Mouse (Mus musculus) stomach, postnatal 0 days (tissue): ENCODE measurements around the gene Kcnip4. TPM values are rescaled to one million over a fixed set of nuclear protein-coding genes. Genes with fewer than 3 reads are reported as not detected.

Experiments
- ATAC-seq: fragments of 200-750 bp; cut with Nextera tagmentation; 2 replicates; pipeline ENCODE4 v1.8.0; 2017; ENCODE audit not compliant: low FRiP score, low TSS enrichment
- DNase-seq: peaks from one replicate; pipeline ENCODE4 v3.0.0-alpha.2; 2016; ENCODE audit warnings: low spot score
- H3K27ac ChIP-seq: fragments of 300-500 bp; sonication (generic); replicated peaks from 2 replicates; pipeline ENCODE4 v1.5.1; 2014; ENCODE audit warnings: mild to moderate bottlenecking, control low read depth
- H3K27me3 ChIP-seq: fragments of 300-500 bp; sonication (generic); 2 replicates; pipeline ENCODE4 v1.6.1; 2014; ENCODE audit warnings: low read length; ENCODE audit not compliant: control insufficient read depth, insufficient read depth
- H3K36me3 ChIP-seq: fragments of 300-500 bp; sonication (generic); 2 replicates; pipeline ENCODE4 v1.6.1; 2014; ENCODE audit warnings: low read length, mixed read lengths; ENCODE audit not compliant: control insufficient read depth, insufficient read depth
- H3K4me1 ChIP-seq: fragments of 300-500 bp; sonication (generic); replicated peaks from 2 replicates; pipeline ENCODE4 v1.6.1; 2014; ENCODE audit warnings: antibody characterized with exemption; ENCODE audit not compliant: control insufficient read depth, insufficient read depth
- H3K4me2 ChIP-seq: fragments of 300-500 bp; sonication (generic); replicated peaks from 2 replicates; pipeline ENCODE4 v1.6.1; 2014; ENCODE audit warnings: low read depth, mild to moderate bottlenecking, control low read depth, moderate library complexity
- H3K4me3 ChIP-seq: fragments of 300-500 bp; sonication (generic); 2 replicates; pipeline ENCODE4 v1.5.1; 2014; ENCODE audit warnings: low read depth, low read length, control low read depth
- H3K9ac ChIP-seq: fragments of 300-500 bp; sonication (generic); 2 replicates; pipeline ENCODE4 v1.6.1; 2014; ENCODE audit warnings: mild to moderate bottlenecking, low read length, control low read depth, mixed read lengths
- H3K9me3 ChIP-seq: fragments of 300-500 bp; sonication (generic); 2 replicates; pipeline ENCODE4 v1.6.1; 2016; ENCODE audit warnings: low read length; ENCODE audit not compliant: control insufficient read depth
- CTCF ChIP-seq: IDR thresholded peaks from 2 replicates; pipeline ENCODE4 v1.5.1; 2016; ENCODE audit warnings: antibody characterized with exemption, low read depth, mild to moderate bottlenecking, moderate library complexity
- EP300 ChIP-seq: optimal IDR thresholded peaks from 2 replicates; pipeline ENCODE3; 2016; ENCODE audit warnings: antibody characterized with exemption
- WGBS: fragments of 180-500 bp; shearing (Covaris S2); extraction: QIAGEN DNeasy Blood & Tissue Kit; methylation state at CpG from one replicate; pipeline ENCODE4 v1.1.7; 2014; 5-methylcytosine and 5-hydroxymethylcytosine counted together
- polyA plus RNA-seq: library from polyadenylated mRNA; unstranded; fragments of >200 nt; fragmentation: Nextera tagmentation; extraction: Ambion mirVana; gene quantifications from 2 replicates; pipeline ENCODE4 v1.2.1, GENCODE M21; 2015

The Kcnip4 gene
- polyA plus RNA-seq, 1 experiment from 2014 or later, result 1.3 TPM

DNA sequence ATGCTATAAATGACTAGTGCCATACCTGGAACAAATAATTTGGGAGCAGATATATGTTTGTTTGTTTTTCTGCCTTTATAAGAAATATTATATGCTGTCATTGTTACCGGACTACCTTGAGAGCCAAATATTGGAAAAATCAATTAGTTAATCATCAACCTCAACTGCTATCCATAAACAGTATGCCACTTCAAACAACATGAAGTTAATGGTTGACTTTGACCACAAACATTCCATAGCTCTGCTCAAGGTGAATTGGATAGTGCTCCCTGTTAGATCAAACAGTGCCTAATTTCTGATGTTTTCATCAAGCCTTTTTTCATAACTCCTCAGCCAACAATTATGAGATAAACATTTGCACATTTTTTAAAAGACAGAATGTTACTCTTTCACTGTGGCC lies 195.7 kb downstream of the Kcnip4 start:
- ATAC-seq (no peak), DNase-seq (no peak)
- Histone ChIP-seq H3K36me3 (no peaks in the 10 kb centered on the region), H3K9ac (no peak overlapping the region), H3K4me2 (no peak overlapping the region), H3K9me3 (no peaks in the 10 kb centered on the region), H3K4me3 (no peak overlapping the region), H3K27me3 (no peaks in the 10 kb centered on the region), H3K27ac (no peak overlapping the region), H3K4me1 (no peaks in the 10 kb centered on the region)
- WGBS, result 71% methylated on average over 1 of the region's 1 CpGs
- TF ChIP-seq CTCF (no peak), EP300 (no peak)

DNA sequence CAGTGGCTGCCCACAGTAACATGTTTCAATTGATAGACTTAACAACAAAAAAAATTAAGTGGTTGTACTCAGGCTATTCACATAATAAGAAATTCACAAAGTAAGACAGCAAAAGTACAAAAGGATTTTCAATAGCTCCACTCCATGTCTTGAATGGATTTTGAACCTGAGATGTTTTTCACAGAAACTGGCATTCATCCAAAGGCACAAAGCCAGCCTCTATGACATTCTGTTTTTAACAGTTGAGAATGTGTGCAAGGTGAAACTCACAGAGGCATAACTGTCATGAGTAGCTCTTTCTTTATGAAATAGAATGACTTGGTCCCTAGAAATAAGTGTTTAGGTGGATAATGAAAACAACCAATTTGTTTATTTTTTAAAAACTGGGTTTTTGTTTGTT lies 206.0 kb downstream of the Kcnip4 start:
- Histone ChIP-seq H3K27ac (no peak overlapping the region), H3K27me3 (no peaks in the 10 kb centered on the region), H3K9ac (no peak overlapping the region), H3K4me1 (no peaks in the 10 kb centered on the region), H3K9me3 (no peaks in the 10 kb centered on the region), H3K4me2 (no peak overlapping the region), H3K4me3 (no peak overlapping the region), H3K36me3 (no peaks in the 10 kb centered on the region)
- DNase-seq (no peak), ATAC-seq (no peak)
- TF ChIP-seq CTCF (no peak), EP300 (no peak)

DNA sequence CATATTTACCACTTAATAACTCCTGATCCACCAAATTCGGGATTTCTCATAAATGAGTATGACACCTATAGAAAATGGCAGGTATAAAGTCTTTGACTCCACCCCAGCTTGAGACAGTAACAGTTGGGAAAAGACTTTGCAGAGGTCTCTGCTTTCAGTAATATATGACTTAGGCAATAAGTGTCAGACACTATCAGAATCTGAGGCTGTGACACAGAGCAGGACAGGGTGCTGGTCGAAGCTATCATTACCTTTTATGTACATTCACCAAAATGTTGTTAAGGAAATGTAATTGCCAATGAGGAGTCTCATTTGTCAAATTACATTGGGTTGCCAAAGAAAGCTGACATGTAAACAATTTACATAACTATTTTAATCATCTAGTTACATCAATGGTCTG lies 206.8 kb downstream of the Kcnip4 start:
- Histone ChIP-seq H3K27me3 (no peaks in the 10 kb centered on the region), H3K4me3 (no peak overlapping the region), H3K4me2 (no peak overlapping the region), H3K9ac (no peak overlapping the region), H3K9me3 (no peaks in the 10 kb centered on the region), H3K4me1 (no peaks in the 10 kb centered on the region), H3K36me3 (no peaks in the 10 kb centered on the region), H3K27ac (no peak overlapping the region)
- no peak for TF ChIP-seq EP300
- WGBS, result 71% methylated on average over 2 of the region's 2 CpGs
- DNase-seq (no peak), ATAC-seq (no peak)

DNA sequence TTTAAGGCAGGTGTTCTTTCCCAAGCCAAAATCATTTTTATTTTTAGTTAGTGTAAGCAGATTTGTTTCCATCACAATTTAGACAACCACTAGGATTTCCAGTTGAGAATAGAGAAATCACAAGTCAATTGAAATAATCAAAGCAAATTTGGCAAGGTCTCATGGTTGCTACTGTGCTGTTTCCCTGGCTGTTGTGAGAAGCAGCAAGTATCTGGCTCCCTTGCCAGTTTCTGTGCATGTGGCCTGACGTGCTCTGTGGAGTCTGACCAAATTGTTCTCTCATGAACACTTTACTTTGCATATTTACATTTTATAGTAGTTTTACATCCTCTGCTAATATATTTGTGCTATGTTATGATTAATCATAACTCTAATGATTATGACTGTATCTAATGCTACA lies 217.9 kb downstream of the Kcnip4 start:
- H3K36me3 ChIP-seq, result no peaks in the 10 kb centered on the region
- no peak overlapping the region for H3K9ac ChIP-seq
- DNase-seq (no peak), ATAC-seq (no peak)
- no peaks in the 10 kb centered on the region for H3K9me3 ChIP-seq
- no peak overlapping the region for H3K27ac ChIP-seq
- H3K4me2 ChIP-seq, result no peak overlapping the region
- H3K27me3 ChIP-seq, result no peaks in the 10 kb centered on the region
- no peaks in the 10 kb centered on the region for H3K4me1 ChIP-seq
- 43% methylated on average over 1 of the region's 1 CpGs for WGBS
- TF ChIP-seq EP300 (no peak), CTCF (no peak)
- H3K4me3 ChIP-seq, result no peak overlapping the region

DNA sequence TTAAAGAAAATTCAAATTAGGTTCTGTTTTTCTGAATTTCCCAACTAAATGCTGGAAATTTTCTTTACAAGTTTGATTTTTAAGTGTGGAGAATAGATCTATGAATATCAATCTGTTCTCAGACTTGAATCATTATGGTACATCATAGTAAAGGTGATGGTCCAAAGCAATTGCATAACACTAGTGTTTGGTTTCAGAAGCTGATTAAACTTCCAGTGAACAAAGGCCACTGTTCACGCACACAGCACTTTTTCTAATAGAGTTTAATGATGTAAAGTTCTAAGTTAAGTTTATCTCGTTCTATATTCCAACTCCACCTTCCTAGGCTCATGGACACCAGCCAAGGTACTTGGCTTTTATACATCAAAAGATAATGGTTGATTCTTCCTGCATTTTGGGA lies 219.4 kb downstream of the Kcnip4 start:
- Histone ChIP-seq H3K36me3 (no peaks in the 10 kb centered on the region), H3K4me1 (no peaks in the 10 kb centered on the region), H3K4me3 (no peak overlapping the region), H3K27me3 (no peaks in the 10 kb centered on the region), H3K27ac (no peak overlapping the region), H3K9me3 (no peaks in the 10 kb centered on the region), H3K4me2 (no peak overlapping the region), H3K9ac (no peak overlapping the region)
- no peak for ATAC-seq
- WGBS, result 60% methylated on average over 2 of the region's 2 CpGs
- no peak for TF ChIP-seq EP300
- TF ChIP-seq CTCF, result no peak
- DNase-seq, result no peak

DNA sequence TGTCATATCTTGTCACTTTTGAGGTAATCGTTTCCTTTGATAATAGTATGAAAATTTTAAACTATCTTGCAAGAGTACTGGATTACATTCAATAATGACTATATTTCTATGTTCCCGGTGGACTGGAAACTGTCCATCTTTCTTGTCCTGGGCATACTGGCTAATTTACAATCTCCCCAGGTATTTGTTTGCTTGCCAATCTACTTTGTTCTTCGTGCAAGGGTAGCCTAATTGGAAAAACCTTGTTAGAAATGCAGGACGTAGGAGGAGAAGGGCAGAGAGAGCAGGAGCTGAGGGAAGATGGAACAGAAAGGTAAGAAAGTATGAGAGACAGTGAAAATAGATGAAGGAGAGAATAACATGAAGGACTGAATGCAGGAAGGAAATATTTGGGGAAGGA lies 226.1 kb downstream of the Kcnip4 start:
- no peak overlapping the region for H3K4me3 ChIP-seq
- no peak overlapping the region for H3K9ac ChIP-seq
- H3K4me2 ChIP-seq, result no peak overlapping the region
- H3K27me3 ChIP-seq, result no peaks in the 10 kb centered on the region
- H3K27ac ChIP-seq, result no peak overlapping the region
- H3K9me3 ChIP-seq, result no peaks in the 10 kb centered on the region
- H3K36me3 ChIP-seq, result no peaks in the 10 kb centered on the region
- WGBS, result 80% methylated on average over 4 of the region's 4 CpGs
- DNase-seq (no peak), ATAC-seq (no peak)
- no peak for TF ChIP-seq CTCF
- TF ChIP-seq EP300, result no peak
- H3K4me1 ChIP-seq, result no peaks in the 10 kb centered on the region
